Mouse (Mus musculus) heart, adult 2 months (tissue): ENCODE measurements at regions not wholly inside any gene's neighbourhood (a gene's known extent, or its start where the extent isn't known, plus 50 kb on each side); places are given as distances from the start of the nearest gene placed in this dataset.

ENCODE experiments used
- DNase-seq, 2 experiments: peaks; one replicate each; pipeline ENCODE4 v3.0.0; 2021
- H3K27ac ChIP-seq: fragments of 200-600 bp; 2 replicates; pipeline ENCODE4 v1.8.1; 2022
- H3K27me3 ChIP-seq: fragments of 200-500 bp; 2 replicates; pipeline ENCODE4 v1.6.1; 2012; ENCODE audit warnings: mild to moderate bottlenecking, low read length, inconsistent platforms, mixed read lengths; ENCODE audit not compliant: control insufficient read depth, insufficient read depth
- H3K36me3 ChIP-seq: fragments of 200-500 bp; 2 replicates; pipeline ENCODE4 v1.6.1; 2012; ENCODE audit warnings: low read length, inconsistent platforms; ENCODE audit not compliant: control insufficient read depth, insufficient read depth
- H3K4me1 ChIP-seq: fragments of 200-500 bp; 2 replicates; pipeline ENCODE4 v1.6.1; 2011; ENCODE audit warnings: low read length; ENCODE audit not compliant: control insufficient read depth, insufficient read depth
- H3K4me3 ChIP-seq: fragments of 200-600 bp; 2 replicates; pipeline ENCODE4 v1.8.1; 2022
- H3K79me2 ChIP-seq: fragments of 200-500 bp; replicated peaks from 2 replicates; pipeline ENCODE4 v1.6.1; 2012; ENCODE audit warnings: mild to moderate bottlenecking, inconsistent platforms, low read length, moderate library complexity, mixed read lengths; ENCODE audit not compliant: control insufficient read depth, insufficient read depth
- H3K9ac ChIP-seq: fragments of 200-500 bp; 2 replicates; pipeline ENCODE4 v1.6.1; 2012; ENCODE audit warnings: low read depth, mild to moderate bottlenecking, control low read depth, inconsistent platforms, low read length, mixed read lengths
- CTCF ChIP-seq: fragments of 200-600 bp; IDR thresholded peaks from 2 replicates; pipeline ENCODE4 v1.8.1; 2022; ENCODE audit warnings: antibody characterized with exemption, mild to moderate bottlenecking, moderate library complexity
- EP300 ChIP-seq: fragments of 200-500 bp; IDR thresholded peaks from 2 replicates; pipeline ENCODE4 v1.6.1; 2011; ENCODE audit warnings: low read depth, low read length, control low read depth; ENCODE audit not compliant: insufficient read depth
- POLR2A ChIP-seq: fragments of 200-500 bp; IDR thresholded peaks from 2 replicates; pipeline ENCODE4 v1.6.1; 2011; ENCODE audit warnings: mild to moderate bottlenecking, low read depth, low read length, control low read depth; ENCODE audit not compliant: insufficient read depth
- WGBS: fragments of 180-500 bp; shearing (Covaris S2); methylation state at CpG from one replicate; pipeline ENCODE4 v1.1.7; 2018; 5-methylcytosine and 5-hydroxymethylcytosine counted together
- intact Hi-C: fragments of 180-260 bp; cut with DNase I; formaldehyde crosslinking; loops from one replicate; pipeline ENCODE4 v1.15.1; 2025

DNA sequence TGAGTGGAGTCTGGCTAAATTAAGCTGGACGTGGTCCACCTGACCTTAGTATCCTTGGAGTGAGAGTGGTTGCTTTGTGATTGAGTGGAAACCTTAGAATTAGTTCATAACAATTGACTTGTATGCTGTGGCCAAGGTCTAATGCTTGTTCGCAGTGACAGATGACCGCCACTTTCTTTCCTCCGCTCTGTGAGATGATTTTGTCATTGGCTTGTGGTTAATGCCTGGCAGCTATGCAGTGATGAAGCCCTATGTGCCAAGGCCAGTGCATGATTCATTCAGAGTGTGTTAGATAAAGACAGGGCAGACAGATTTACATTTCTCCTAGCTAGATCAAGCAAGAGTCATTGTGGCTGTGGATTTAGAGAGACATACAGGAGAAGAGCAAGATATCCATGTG is 89.5 kb downstream of the Slc4a3 start:
- Histone ChIP-seq H3K27ac (no peak overlapping the region), H3K36me3 (no peaks in the 10 kb centered on the region), H3K4me1 (no peaks in the 10 kb centered on the region), H3K27me3 (no peaks in the 10 kb centered on the region), H3K4me3 (no peak overlapping the region), H3K79me2 (no peaks in the 10 kb centered on the region), H3K9ac (no peak overlapping the region)
- intact Hi-C loops = no loop called here
- TF ChIP-seq EP300 = no peak
- WGBS = 85% methylated on average over 4 of the region's 4 CpGs
- DNase-seq = no peak

GRCm38 (mm10) chr1:75639031-75640001 is 93.2 kb downstream of the Slc4a3 start:
- TF ChIP-seq CTCF (no peak), POLR2A (no peak), EP300 (no peak)
- Histone ChIP-seq H3K9ac (no peak overlapping the region), H3K79me2 (no peaks in the 10 kb centered on the region), H3K36me3 (no peaks in the 10 kb centered on the region), H3K4me1 (no peaks in the 10 kb centered on the region), H3K27me3 (no peaks in the 10 kb centered on the region), H3K4me3 (no peak overlapping the region), H3K27ac (no peak overlapping the region)
- DNase-seq = no peak
- intact Hi-C loops = no loop called here
- WGBS = 73% methylated on average over 8 of the region's 8 CpGs

- WGBS = 69% methylated on average over 3 of the region's 3 CpGs
- no peak for TF ChIP-seq EP300
- no peak for TF ChIP-seq CTCF
- no peak for TF ChIP-seq POLR2A
- H3K4me1 ChIP-seq = no peaks in the 10 kb centered on the region
- no peak for DNase-seq
- H3K9ac ChIP-seq = no peak overlapping the region
- intact Hi-C loops = no loop called here
- H3K27ac ChIP-seq = no peak overlapping the region
- H3K4me3 ChIP-seq = no peak overlapping the region
- H3K27me3 ChIP-seq = no peaks in the 10 kb centered on the region
- H3K36me3 ChIP-seq = no peaks in the 10 kb centered on the region
- no peaks in the 10 kb centered on the region for H3K79me2 ChIP-seq
Measured at GRCm38 (mm10) chr1:75642496-75642895, 96.4 kb downstream of the Slc4a3 start.

- Histone ChIP-seq H3K36me3 (no peaks in the 10 kb centered on the region), H3K79me2 (no peaks in the 10 kb centered on the region), H3K9ac (no peak overlapping the region), H3K4me1 (no peaks in the 10 kb centered on the region; the same call in 1 of the 2 replicates), H3K27me3 (no peaks in the 10 kb centered on the region), H3K4me3 (no peak overlapping the region), H3K27ac (no peak overlapping the region)
- 15% methylated on average over 10 of the region's 10 CpGs for WGBS
- intact Hi-C loops = loop anchor here (1.0 kb wide), 1 partner anchor 1864 kb away; no protein-coding TSS in a partner anchor
- peak; percentile 23 to 33 for DNase-seq
- TF ChIP-seq CTCF (peak; percentile 79), POLR2A (no peak), EP300 (no peak)
Measured at GRCm38 (mm10) chr1:75652547-75652946, 106.5 kb downstream of the Slc4a3 start.

DNA sequence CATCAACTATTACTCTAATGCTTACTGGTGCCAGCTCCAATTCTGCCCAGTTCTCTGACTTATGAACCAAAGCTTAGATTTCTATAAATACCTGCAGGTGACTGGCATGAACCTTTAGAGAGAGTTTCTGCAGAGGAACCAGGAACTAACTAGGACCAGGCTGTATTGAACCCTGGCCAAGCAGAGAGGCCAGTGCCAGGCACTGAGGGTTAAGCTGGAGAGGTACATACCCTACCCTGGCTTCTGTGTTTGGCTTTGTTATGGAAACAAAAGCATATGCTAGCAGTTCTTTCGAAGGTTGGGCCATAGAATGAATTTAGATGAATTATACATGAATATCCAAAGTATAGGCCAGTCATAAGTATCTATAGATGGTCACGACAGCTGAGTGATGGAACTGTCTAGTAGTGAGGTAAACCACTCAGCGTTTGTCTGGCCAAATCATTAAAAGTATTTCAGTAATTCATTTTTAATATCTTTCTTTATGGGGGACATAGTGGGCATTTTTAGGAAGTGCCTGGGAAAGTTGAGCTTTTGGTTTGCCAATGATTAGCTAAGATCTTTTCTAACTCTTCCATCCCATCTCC is 107.0 kb downstream of the Slc4a3 start:
- DNase-seq = no peak
- no peak overlapping the region for H3K27ac ChIP-seq
- H3K9ac ChIP-seq = no peak overlapping the region
- H3K36me3 ChIP-seq = no peaks in the 10 kb centered on the region
- H3K27me3 ChIP-seq = no peaks in the 10 kb centered on the region
- H3K4me3 ChIP-seq = no peak overlapping the region
- TF ChIP-seq EP300 = no peak
- TF ChIP-seq POLR2A = no peak
- no peak for TF ChIP-seq CTCF
- intact Hi-C loops = loop anchor here (1.0 kb wide), 1 partner anchor 1863 kb away; no protein-coding TSS in a partner anchor
- no peaks in the 10 kb centered on the region; the same call in 1 of the 2 replicates for H3K4me1 ChIP-seq
- 66% methylated on average over 3 of the region's 3 CpGs for WGBS
- no peaks in the 10 kb centered on the region for H3K79me2 ChIP-seq

DNA sequence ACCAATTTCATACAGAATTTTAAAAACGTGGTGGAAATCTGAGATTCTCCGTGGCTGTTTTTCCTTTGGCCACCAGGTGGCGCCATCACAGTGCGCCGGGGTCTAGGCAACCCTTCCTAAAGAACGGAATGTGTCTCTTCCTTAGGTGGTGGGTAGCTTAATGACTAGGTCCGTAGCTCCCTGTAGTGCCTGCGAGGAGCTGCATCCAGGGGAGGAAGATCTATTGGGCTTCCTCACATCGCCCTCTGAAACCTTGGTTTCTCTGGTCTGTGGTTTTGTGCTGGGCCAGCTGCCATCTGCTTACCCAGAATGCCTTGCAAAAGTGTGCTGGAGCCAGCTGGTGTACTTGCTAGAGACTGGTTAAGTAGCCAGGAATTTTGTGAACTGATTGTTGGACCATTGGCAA is 107.6 kb downstream of the Slc4a3 start:
- TF ChIP-seq POLR2A = no peak
- peak; percentile 87 for TF ChIP-seq CTCF
- 0 out of 2 replicates have a peak, but pooled peaks have one; percentile 12 for TF ChIP-seq EP300
- WGBS = 3% methylated on average over 9 of the region's 9 CpGs
- Histone ChIP-seq H3K79me2 (no peaks in the 10 kb centered on the region), H3K36me3 (no peaks in the 10 kb centered on the region), H3K4me1 (no peaks in the 10 kb centered on the region; the same call in 1 of the 2 replicates), H3K4me3 (no peak overlapping the region), H3K27ac (no peak overlapping the region), H3K27me3 (no peaks in the 10 kb centered on the region), H3K9ac (peak overlapping the region; percentile 12; the same call in 1 of the 2 replicates)
- intact Hi-C loops = no loop called here
- peak; percentile 75 to 81 for DNase-seq
